Comparison of ENCODE assay signal across 8 mouse cellular contexts in genomic region chr16:92336280-92336679, GRCm38 (mm10). TPM values are rescaled to one million over a fixed set of nuclear protein-coding genes. Genes with fewer than 3 reads are reported as not detected.
DNase-seq lines count a peak whose midpoint lies in the region; ATAC-seq lines count a peak whose summit lies in the region.

No protein-coding gene starts in this region.

- H3K4me2 ChIP-seq in limb, embryonic 12.5 days, result no peak overlapping the region

- 0 out of 2 replicates have a peak overlapping the region, but pooled peaks have one; percentile 3 for H3K27ac ChIP-seq in limb, embryonic 12.5 days

- H3K4me1 ChIP-seq in limb, embryonic 12.5 days (replicated peaks), result peaks cover 12% of the 10 kb centered on the region

- H3K9ac ChIP-seq in limb, embryonic 12.5 days (replicated peaks), result no peak overlapping the region

- no peak for ATAC-seq in limb, embryonic 12.5 days (ENCODE audit: insufficient number of reproducible peaks, insufficient read depth, low FRiP score, low TSS enrichment, low read depth)

- no peaks in the 10 kb centered on the region; the same call in 1 of the 2 replicates for H3K27me3 ChIP-seq in limb, embryonic 12.5 days
- no peaks in the 10 kb centered on the region for H3K27me3 ChIP-seq in splenic B cell, adult 2 months (ENCODE audit: control insufficient read depth, insufficient read depth, low read length, poor library complexity, severe bottlenecking)

- H3K36me3 ChIP-seq in limb, embryonic 12.5 days, result no peaks in the 10 kb centered on the region
- H3K36me3 ChIP-seq in splenic B cell, adult 2 months (ENCODE audit: control insufficient read depth, insufficient read depth, low read length, poor library complexity, severe bottlenecking), result no peaks in the 10 kb centered on the region

- no peaks in the 10 kb centered on the region for H3K9me3 ChIP-seq in limb, embryonic 12.5 days

- no peak overlapping the region for H3K4me3 ChIP-seq in limb, embryonic 12.5 days (replicated peaks)

- 7% methylated on average over 9 of the region's 9 CpGs for WGBS in limb, embryonic 12.5 days

- DNase-seq in left cerebral cortex, adult 18-20 months (ENCODE audit: low spot score in 2 of 2), result peak; percentile 74 to 79
- no peak for DNase-seq in left cerebral cortex, adult 11 months (ENCODE audit: low spot score)
- peak; percentile 90 to 91 for DNase-seq in cerebellum, postnatal 14 days
- DNase-seq in frontal cortex, postnatal 36 days (ENCODE audit: low spot score in 2 of 2), result peak; percentile 74 to 83
- peak; percentile 75 for DNase-seq in kidney, adult 11 months
- peak; percentile 70 for DNase-seq in naive thymus-derived CD4-positive, alpha-beta T cell, adult 2 months (ENCODE audit: low read depth)
- DNase-seq in splenic B cell, adult 2 months (ENCODE audit: low read depth, low spot score), result peak; percentile 70

RNA-seq across cellular contexts. Expression of gene Fam243, which starts 15.0 kb away (rescaled TPM):
- not detected for total RNA-seq in left cerebral cortex, adult 18-20 months (2021)
- polyA plus RNA-seq in limb, embryonic 12.5 days (2016; fragmentation: Nextera tagmentation; extraction: Ambion mirVana), result not detected in 2 replicates

RNA-seq across cellular contexts. Expression of gene Kcne1, which starts 23.0 kb away (rescaled TPM):
- not detected for total RNA-seq in left cerebral cortex, adult 18-20 months (2021)
- 0.13 TPM in 1 of 2 replicates, not detected in the other for polyA plus RNA-seq in limb, embryonic 12.5 days (2016; fragmentation: Nextera tagmentation; extraction: Ambion mirVana)

RNA-seq across cellular contexts. Expression of gene Smim11, which starts 35.2 kb away (rescaled TPM):
- total RNA-seq in left cerebral cortex, adult 18-20 months (2021), result 10 to 100 TPM; 20.2 to 20.6 TPM
- 152 and 160 TPM in 2 replicates for polyA plus RNA-seq in limb, embryonic 12.5 days (2016; fragmentation: Nextera tagmentation; extraction: Ambion mirVana)

RNA-seq across cellular contexts. Expression of gene Kcne2, which starts 44.1 kb away (rescaled TPM):
- under 1 TPM in 1 of 2 experiments, not detected in 1; 0.21 TPM for total RNA-seq in left cerebral cortex, adult 18-20 months (2021)
- 0.17 and 0.20 TPM in 2 replicates for polyA plus RNA-seq in limb, embryonic 12.5 days (2016; fragmentation: Nextera tagmentation; extraction: Ambion mirVana)
